Mouse (Mus musculus) brain, embryonic 18.5 days (tissue): ENCODE results near the gene Dok4.
"Not testable (repeated sequence)": the region's sequence is repeated elsewhere in the genome, so short reads cannot be mapped to it uniquely, and the experiment has no call there.

Experiments
- DNase-seq: peaks from one replicate; pipeline ENCODE4 v3.0.0-alpha.2; 2012; ENCODE audit warnings: low read depth, low spot score

Gene Dok4

DNA sequence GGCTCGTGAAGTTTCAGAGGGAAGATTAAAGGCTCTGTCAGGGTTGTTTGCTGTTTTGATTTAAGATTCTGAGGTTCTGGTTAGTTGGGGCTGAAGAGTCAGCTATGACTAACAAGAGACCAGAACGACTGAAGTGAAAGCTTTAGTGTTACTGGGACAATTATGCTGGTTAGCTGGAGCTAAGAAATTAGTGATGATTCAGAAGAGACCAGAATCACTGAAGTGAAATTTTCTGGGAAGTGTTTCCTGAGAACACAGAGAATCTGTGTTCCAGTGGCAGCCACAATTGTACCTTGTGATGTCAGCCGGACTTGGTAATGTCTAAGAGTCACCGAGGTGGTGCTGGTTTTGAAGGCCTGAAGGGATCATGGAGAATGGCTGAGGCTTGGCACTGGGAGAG, 4.6 kb upstream of the Dok4 start:
- DNase-seq: no peak

GRCm38 (mm10) chr8:94876820-94877219, 690 bp upstream of the Dok4 start:
- DNase-seq: no peak

GRCm38 (mm10) chr8:94875871-94876150, 319 bp downstream of the Dok4 start:
- DNase-seq: no peak

DNA sequence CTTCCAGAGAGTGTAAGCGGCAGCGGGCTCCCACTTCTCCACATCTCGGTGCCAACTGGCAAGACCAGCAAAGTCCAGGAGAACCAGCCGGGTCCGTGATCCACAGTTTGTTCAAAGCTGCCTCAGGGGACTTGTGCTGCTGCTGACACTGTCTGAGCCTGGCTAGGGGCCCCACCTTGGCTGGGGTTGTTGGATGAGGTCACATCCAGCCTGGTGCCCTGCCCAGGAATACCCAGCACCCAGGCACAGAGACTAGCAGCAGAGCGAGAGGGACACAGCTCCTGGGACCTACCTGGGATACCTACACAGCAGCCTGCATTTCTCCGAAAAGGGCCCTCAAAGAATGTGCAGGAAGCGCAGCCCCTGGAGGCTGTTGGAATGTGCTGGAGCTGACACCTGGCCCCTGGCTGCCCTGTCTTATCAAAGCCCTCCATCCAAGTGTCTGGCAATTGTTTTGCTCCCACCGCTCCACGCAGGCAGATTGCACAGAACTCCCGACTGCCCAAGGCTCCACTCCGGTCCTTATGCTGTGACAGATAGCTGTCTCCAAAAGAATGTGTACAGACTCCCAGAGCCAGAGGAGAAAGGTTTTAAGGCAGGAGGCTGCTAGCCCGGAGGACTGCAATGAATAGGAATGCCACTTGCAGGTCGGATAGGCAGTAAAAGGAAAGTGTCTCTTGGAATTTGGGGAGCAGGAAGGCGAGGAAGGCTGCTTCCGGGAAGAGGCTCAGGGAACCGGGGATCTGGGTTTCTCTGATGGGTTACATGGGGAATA, 847 bp downstream of the Dok4 start:
- DNase-seq: no peak

GRCm38 (mm10) chr8:94874358-94874757, 1.8 kb downstream of the Dok4 start:
- no peak for DNase-seq

DNA sequence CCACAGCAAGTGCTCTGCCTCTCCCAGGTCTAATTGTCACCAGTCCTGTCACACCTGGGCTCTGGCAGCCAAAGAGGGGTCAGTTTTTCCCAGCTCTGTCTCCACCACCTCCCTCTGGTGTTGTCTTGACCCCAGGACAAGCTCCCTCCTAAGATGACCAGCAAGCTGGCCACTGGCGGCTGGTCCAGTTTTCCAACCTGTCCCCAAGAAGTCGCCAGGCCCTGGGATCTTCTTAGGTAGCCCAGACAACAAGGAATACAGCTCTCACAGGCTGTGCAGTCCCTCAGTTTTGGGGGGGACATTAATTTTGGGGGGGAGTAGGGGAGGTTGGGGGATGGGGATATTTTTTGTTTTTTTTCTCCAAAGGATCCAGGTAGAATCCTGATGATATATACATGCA, 3.6 kb downstream of the Dok4 start:
- no peak for DNase-seq

DNA sequence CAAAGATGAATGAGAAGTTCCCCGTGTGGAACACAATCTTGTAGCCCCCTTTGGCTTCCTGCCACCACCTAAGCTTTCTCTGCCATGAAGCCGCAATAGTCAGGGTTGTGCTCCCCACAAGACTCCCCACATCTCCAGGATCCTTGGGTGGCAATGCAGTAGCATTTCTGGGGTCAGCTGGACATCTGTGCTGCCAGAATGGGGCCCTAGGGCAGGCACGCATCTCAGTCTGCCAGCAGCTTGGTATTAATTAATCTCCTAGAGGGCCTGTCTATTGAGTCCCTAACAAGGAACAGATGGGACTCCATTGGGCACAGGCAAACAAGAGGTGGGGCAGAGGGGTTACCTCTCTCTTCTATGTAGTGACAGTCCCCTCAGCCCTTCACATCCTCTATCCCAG, 4.0 kb downstream of the Dok4 start:
- DNase-seq: no peak

- DNase-seq: peak; percentile 89
Measured at GRCm38 (mm10) chr8:94871108-94871894, 4.8 kb downstream of the Dok4 start.

GRCm38 (mm10) chr8:94870474-94871107, 5.5 kb downstream of the Dok4 start:
- DNase-seq: no peak

DNA sequence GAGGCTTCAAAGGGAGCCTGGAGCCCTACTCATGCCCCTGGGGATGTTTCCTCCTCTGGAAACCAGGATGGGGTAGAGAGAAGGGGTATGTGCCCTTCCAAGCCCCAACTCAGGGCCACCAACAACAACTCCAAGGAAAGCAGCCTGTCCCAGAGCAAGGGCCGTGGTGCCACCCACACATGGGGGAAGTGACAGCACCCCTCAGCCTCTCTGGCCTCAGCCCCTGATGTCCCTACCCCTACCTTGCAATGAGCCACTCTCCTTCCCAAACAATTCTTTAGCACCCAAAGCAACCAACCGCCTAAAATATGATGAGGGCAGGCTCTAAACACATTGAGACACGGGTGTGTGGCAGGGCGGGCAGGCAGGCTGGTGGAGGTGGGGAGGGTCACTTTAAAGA, 6.1 kb downstream of the Dok4 start:
- no peak for DNase-seq

- no peak for DNase-seq
Measured at GRCm38 (mm10) chr8:94869146-94869545, 7.0 kb downstream of the Dok4 start.

DNA sequence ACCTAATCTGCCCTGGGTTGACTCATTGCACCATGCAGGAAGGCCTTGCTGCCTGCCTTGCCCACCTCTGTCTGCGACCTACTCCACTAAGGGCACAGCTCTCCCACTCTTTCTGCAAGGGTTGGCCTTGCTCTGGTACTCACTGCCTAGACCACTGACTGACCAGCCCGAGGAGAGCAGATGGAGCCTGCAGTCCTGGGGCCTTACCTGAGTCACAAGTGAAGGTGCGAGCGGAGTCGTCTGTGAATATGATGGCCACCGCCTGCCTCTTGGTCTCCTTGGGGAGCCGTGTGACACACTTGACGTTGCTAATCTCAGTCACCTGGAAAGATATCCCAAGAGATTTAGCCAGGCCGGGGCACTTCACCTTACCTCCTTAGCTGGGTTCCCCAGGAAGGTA, 9.2 kb downstream of the Dok4 start:
- no peak for DNase-seq

- no peak for DNase-seq
Measured at GRCm38 (mm10) chr8:94865292-94865691, 10.8 kb downstream of the Dok4 start.

DNA sequence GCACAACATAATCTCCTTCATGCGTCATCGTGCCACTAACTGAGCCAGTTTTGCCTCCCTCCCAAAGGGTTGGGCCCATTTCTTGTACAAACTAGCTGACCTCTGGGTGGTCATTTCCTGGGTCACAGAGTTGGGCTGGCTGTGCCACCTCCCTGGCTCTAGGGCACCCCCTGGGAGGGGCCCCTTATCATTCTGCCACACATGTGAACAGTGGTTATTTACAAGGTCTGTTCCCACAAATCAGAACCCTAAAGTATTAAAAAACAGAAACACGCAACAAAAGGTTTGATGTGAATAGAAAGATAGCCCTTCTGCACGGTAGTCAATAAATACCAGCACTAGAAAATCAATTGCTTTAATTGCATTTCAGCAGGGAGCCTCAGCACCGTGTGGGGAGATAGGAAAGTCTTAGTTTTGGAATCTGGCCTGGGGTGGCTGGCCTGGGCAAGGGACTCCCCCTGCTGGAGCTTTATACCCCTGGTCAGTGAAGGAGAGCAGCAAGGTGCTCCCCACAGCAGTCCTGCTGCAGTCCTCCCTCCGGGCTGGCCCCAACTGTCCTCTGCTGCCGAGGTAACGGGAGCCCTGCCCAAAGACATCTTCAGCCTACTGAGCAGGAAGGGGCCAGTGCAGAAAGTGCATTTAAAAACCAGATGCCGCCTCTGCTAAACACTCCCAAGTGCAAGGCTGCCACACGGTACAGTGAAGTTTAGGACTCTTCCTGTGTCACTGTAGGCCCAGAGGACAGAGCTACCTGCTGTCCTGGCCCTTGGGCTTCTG, 12.0 kb downstream of the Dok4 start:
- no peak for DNase-seq

GRCm38 (mm10) chr8:94862487-94863220, 13.5 kb downstream of the Dok4 start:
- DNase-seq: no peak

- DNase-seq: no peak
Measured at GRCm38 (mm10) chr8:94861352-94861910, 14.7 kb downstream of the Dok4 start.

DNA sequence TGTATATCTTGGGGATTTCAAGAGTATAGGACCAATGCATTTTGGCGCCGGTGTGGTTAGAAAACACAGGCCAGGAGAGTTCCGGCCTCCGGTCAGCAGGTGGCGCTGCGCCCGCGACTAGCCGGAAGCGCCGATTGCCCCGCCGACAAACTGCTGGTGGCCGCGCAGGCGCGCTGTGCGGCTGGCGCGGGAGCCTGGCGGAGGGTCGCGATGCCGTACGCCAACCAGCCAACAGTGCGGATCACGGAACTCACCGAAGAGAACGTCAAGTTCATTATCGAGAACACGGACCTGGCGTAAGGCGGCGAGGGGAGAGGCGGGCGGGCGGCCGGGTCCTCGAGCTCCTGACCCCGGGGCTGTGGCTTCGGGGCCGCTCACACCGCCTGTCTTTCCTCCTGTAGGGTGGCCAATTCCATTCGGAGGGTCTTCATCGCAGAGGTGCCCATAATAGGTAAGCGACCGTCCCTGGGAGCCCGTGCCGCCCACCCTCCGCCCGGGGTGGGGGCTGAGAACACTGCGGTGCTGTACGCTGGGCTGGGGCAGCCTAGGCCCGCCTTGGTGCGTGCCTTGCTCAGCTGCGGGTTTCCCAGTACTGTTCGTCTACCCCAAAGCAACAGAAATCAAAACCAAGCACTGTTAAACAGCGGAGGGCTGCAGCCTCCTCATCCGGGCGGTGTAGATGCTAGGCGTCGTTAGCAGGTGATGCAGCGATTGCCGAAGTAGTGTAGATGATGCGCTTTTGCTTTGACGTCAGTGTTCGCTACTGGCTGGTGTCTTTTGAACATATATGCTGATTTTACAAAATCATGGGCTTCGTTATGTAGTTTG, 18.6 kb downstream of the Dok4 start, which contains the start of gene Polr2c:
TSS of gene Polr2c (plus strand) at position 105 of the 828 bp plus-strand sequence.
- no peak for DNase-seq

DNA sequence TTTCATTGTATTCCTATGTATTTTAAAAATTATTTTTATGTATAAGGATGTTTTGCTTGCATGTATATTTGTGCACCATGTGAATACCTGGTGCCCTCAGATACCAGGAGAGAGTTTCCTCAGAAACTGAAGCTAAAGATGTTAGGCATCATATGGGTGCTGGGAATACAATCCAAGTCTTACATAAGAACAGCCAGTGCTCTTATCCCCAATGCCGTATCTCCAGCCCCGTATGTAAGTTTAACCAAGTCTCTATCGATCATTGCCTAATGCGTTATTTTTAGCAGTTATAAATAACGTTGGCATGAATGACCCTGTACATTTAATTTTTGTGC, 19.2 kb downstream of the Dok4 start:
- no peak for DNase-seq

DNA sequence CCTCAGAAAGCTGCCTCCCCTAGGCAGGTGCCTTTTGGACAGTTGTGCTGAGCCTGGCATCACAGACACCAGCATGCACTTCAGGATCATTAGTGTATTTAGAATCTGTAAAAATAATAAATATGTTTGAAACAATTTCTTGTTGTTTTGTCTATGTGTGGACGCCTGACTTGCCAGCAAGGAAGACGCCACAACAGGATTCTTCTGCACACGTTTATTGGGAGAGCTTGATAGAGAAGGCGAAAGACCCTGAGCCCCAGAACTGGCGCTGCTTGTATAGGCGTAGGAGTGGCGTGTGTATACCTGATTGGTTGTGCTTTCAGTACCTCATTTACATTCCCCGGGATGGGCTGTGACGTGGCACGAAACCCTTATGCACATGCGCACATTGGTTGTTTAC, 21.4 kb downstream of the Dok4 start:
- DNase-seq: not testable (repeated sequence)

DNA sequence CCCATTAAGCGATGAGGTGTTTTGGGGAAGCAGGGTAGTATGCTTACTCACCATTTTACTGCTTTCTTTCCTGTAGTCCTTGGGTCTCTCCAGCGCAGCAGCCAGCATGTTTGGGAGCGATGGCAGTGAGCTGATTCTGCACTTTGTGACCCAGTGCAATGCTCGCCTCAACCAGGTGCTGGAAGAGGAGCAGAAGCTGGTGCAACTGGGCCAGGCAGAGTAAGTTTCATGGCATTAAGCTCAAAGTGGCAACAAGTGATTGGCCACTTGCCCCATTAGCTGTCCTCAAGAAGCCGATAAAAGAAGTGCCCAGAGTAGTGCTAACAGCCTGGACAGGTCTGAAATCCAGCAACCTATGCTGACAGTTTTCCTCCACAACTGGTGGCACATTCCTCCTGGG, 26.1 kb downstream of the Dok4 start:
- no peak for DNase-seq
